ENCODE assay signal across 13 mouse cellular contexts in the genomic region with DNA sequence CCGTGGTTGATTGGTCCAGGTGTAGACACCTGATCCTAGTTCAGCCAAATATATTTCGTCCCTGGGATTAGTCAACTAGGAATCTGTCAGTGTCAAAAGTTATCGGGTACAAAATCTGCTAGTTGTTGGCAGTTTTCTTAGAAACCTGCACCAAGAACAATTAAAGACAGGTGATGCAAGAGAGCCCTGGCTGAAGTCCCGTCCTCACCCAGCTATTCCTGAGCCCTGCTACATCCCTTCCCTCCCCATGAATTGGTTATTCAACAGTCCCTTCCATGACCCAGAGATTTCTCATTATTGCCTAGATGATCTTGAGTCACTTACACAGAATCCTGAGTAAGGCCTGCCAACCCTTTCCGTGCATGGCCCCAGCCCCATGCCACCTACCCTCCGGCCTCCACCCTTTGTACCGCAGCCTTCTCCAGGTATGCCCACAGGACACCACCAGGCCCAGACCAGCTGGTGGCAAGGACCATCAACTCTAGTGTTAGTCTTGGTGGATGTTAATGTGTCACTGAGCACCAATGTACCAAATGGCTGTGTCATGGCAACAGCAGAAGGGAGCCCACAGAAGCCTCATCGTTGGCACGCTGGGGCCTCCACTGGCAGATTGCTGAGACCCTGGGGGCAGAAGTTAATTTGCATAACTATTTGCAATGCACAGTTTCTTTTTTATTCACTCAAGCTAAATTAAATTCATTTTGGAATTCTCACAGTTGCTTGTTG. TPM values are rescaled to one million over a fixed set of nuclear protein-coding genes. Genes with fewer than 3 reads are reported as not detected.
DNase-seq lines count a peak whose midpoint lies in the region; ATAC-seq lines count a peak whose summit lies in the region.
"Had no signal": no experiment of that assay in that cellular context is flagged by ENCODE, and none has a peak within 500 bp of the region (broad histone marks: within the 10 kb centered on the region; RNA-seq: fewer than 3 reads in every experiment).

No protein-coding gene starts in this region.

- 0 out of 2 replicates have a peak, but pooled peaks cover 5% of the 10 kb centered on the region for H3K4me1 ChIP-seq in forebrain, embryonic 12.5 days
- peaks cover 20% of the 10 kb centered on the region; the same call in 1 of the 2 replicates for H3K4me1 ChIP-seq in hindbrain, embryonic 14.5 days (replicated peaks; ENCODE audit: control insufficient read depth, insufficient read depth, low read length)
- H3K4me1 ChIP-seq in midbrain, embryonic 15.5 days = peaks cover 14% of the 10 kb centered on the region
- 0 out of 2 replicates have a peak, but pooled peaks cover under 1% of the 10 kb centered on the region for H3K4me1 ChIP-seq in intestine, embryonic 15.5 days (replicated peaks)

- intact Hi-C loops in left cerebral cortex, postnatal 4 days (cut with DNase I) = no loop called here

- no peak overlapping the region for H3K27ac ChIP-seq in forebrain, embryonic 12.5 days
- H3K27ac ChIP-seq in hindbrain, embryonic 14.5 days = peak overlapping the region; percentile 53
- peak overlapping the region; percentile 59 for H3K27ac ChIP-seq in midbrain, embryonic 15.5 days
- no peak overlapping the region for H3K27ac ChIP-seq in intestine, embryonic 15.5 days
- H3K27ac ChIP-seq: limb, embryonic 13.5 days had no signal

- H3K9ac ChIP-seq in forebrain, embryonic 12.5 days = no peak overlapping the region
- no peak overlapping the region for H3K9ac ChIP-seq in hindbrain, embryonic 14.5 days
- H3K9ac ChIP-seq in midbrain, embryonic 15.5 days = no peak overlapping the region
- no peak overlapping the region for H3K9ac ChIP-seq in intestine, embryonic 15.5 days
- H3K9ac ChIP-seq: limb, embryonic 13.5 days had no signal

- H3K27me3 ChIP-seq in forebrain, embryonic 12.5 days = 0 out of 2 replicates have a peak, but pooled peaks cover 7% of the 10 kb centered on the region
- H3K27me3 ChIP-seq in hindbrain, embryonic 14.5 days (ENCODE audit: control insufficient read depth, insufficient read depth, low read length) = no peaks in the 10 kb centered on the region
- no peaks in the 10 kb centered on the region for H3K27me3 ChIP-seq in midbrain, embryonic 15.5 days (replicated peaks)
- no peaks in the 10 kb centered on the region for H3K27me3 ChIP-seq in intestine, embryonic 15.5 days (replicated peaks)
- H3K27me3 ChIP-seq: limb, embryonic 13.5 days had no signal

- no peaks in the 10 kb centered on the region for H3K36me3 ChIP-seq in forebrain, embryonic 12.5 days (replicated peaks)
- H3K36me3 ChIP-seq in hindbrain, embryonic 14.5 days (replicated peaks; ENCODE audit: control insufficient read depth, insufficient read depth) = no peaks in the 10 kb centered on the region
- no peaks in the 10 kb centered on the region for H3K36me3 ChIP-seq in midbrain, embryonic 15.5 days (replicated peaks)
- no peaks in the 10 kb centered on the region for H3K36me3 ChIP-seq in intestine, embryonic 15.5 days
- H3K36me3 ChIP-seq: limb, embryonic 13.5 days had no signal

- peaks cover 3% of the 10 kb centered on the region; the same call in 1 of the 2 replicates for H3K9me3 ChIP-seq in forebrain, embryonic 12.5 days
- 0 out of 2 replicates have a peak, but pooled peaks cover 5% of the 10 kb centered on the region for H3K9me3 ChIP-seq in hindbrain, embryonic 14.5 days (ENCODE audit: control insufficient read depth, low read length)
- H3K9me3 ChIP-seq in midbrain, embryonic 15.5 days = no peaks in the 10 kb centered on the region
- H3K9me3 ChIP-seq in intestine, embryonic 15.5 days = no peaks in the 10 kb centered on the region

- 84% methylated on average over 9 of the region's 9 CpGs for WGBS in forebrain, embryonic 12.5 days
- WGBS in hindbrain, embryonic 14.5 days = 57% methylated on average over 9 of the region's 9 CpGs
- WGBS in midbrain, embryonic 15.5 days = 74% methylated on average over 9 of the region's 9 CpGs
- 94% methylated on average over 9 of the region's 9 CpGs for WGBS in intestine, embryonic 15.5 days

- H3K4me2 ChIP-seq in forebrain, embryonic 12.5 days = no peak overlapping the region
- H3K4me2 ChIP-seq in hindbrain, embryonic 14.5 days (replicated peaks) = no peak overlapping the region
- no peak overlapping the region for H3K4me2 ChIP-seq in midbrain, embryonic 15.5 days
- H3K4me2 ChIP-seq in intestine, embryonic 15.5 days (replicated peaks) = no peak overlapping the region
- H3K4me2 ChIP-seq: limb, embryonic 13.5 days had no signal

- ATAC-seq in forebrain, embryonic 12.5 days (ENCODE audit: low FRiP score) = 0 out of 2 replicates have a peak, but pooled peaks have one; percentile 11
- ATAC-seq in hindbrain, embryonic 14.5 days (ENCODE audit: low FRiP score) = peak; percentile 73
- peak; percentile 58; the same call in 1 of the 2 replicates for ATAC-seq in midbrain, embryonic 15.5 days (replicated peaks)
- no peak for ATAC-seq in intestine, embryonic 15.5 days

- H3K4me3 ChIP-seq in forebrain, embryonic 12.5 days (replicated peaks) = no peak overlapping the region
- no peak overlapping the region for H3K4me3 ChIP-seq in hindbrain, embryonic 14.5 days (replicated peaks; ENCODE audit: low read length)
- H3K4me3 ChIP-seq in midbrain, embryonic 15.5 days = no peak overlapping the region
- no peak overlapping the region for H3K4me3 ChIP-seq in intestine, embryonic 15.5 days (replicated peaks)
- H3K4me3 ChIP-seq: erythroblast, embryonic 14.5 days; limb, embryonic 13.5 days had no signal

- DNase-seq in left cerebral cortex, postnatal 4 days = peak; percentile 85
- no peak for DNase-seq in left cerebral cortex, adult 8-10 months (ENCODE audit: low spot score in 2 of 2)
- DNase-seq in hindbrain, embryonic 14.5 days (ENCODE audit: low spot score) = peak; percentile 69
- no peak for DNase-seq in adrenal gland, adult 8-10 months
- DNase-seq: gastrocnemius, postnatal 36 days; heart, postnatal 36 days; kidney, postnatal 25 days had no signal

RNA-seq across cellular contexts. Expression of a gene that starts 33.5 kb away (rescaled TPM):
- total RNA-seq in left cerebral cortex, postnatal 4 days (2021) = 100 to 1,000 TPM in 1 of 2 experiments, 10 to 100 TPM in 1; 96.4 to 101 TPM
- total RNA-seq in left cerebral cortex, adult 8-10 months (2022) = 10 to 100 TPM; 16.1 to 19.9 (median 18.7) TPM
- 27.8 and 29.0 TPM in 2 replicates for polyA plus RNA-seq in forebrain, embryonic 12.5 days (2016; fragmentation: Nextera tagmentation; extraction: Ambion mirVana)
- polyA plus RNA-seq in hindbrain, embryonic 14.5 days (2014; fragmentation: Nextera tagmentation; extraction: Ambion mirVana) = 48.8 and 51.7 TPM in 2 replicates
- 99.0 and 104 TPM in 2 replicates for polyA plus RNA-seq in midbrain, embryonic 15.5 days (2015; fragmentation: Nextera tagmentation; extraction: Ambion mirVana)
- 10 to 100 TPM in 2 of 4 experiments, 1 to 10 TPM in 2; 4.5 to 11.8 (median 8.2) TPM for total RNA-seq in adrenal gland, adult 8-10 months (2022)
- polyA plus RNA-seq in intestine, embryonic 15.5 days (2015; fragmentation: Nextera tagmentation; extraction: Ambion mirVana) = 21.3 and 22.4 TPM in 2 replicates

RNA-seq across cellular contexts. Expression of a gene that starts 55.6 kb away (rescaled TPM):
- total RNA-seq in left cerebral cortex, postnatal 4 days (2021) = under 1 TPM in 1 of 2 experiments, not detected in 1; 0.44 TPM
- total RNA-seq in left cerebral cortex, adult 8-10 months (2022) = under 1 TPM in 1 of 4 experiments, not detected in 3; 0.65 TPM
- not detected in 2 replicates for polyA plus RNA-seq in forebrain, embryonic 12.5 days (2016; fragmentation: Nextera tagmentation; extraction: Ambion mirVana)
- not detected in 2 replicates for polyA plus RNA-seq in hindbrain, embryonic 14.5 days (2014; fragmentation: Nextera tagmentation; extraction: Ambion mirVana)
- 0.26 TPM in 1 of 2 replicates, not detected in the other for polyA plus RNA-seq in midbrain, embryonic 15.5 days (2015; fragmentation: Nextera tagmentation; extraction: Ambion mirVana)
- total RNA-seq in adrenal gland, adult 8-10 months (2022) = 1 to 10 TPM in 2 of 4 experiments, under 1 TPM in 2; 0.64 to 1.7 (median 0.99) TPM
- 0.20 and 0.34 TPM in 2 replicates for polyA plus RNA-seq in intestine, embryonic 15.5 days (2015; fragmentation: Nextera tagmentation; extraction: Ambion mirVana)
- polyA plus RNA-seq: erythroblast, embryonic 14.5 days; limb, embryonic 13.5 days; stomach, embryonic 14.5 days had no signal

Comparison
In these comparisons a context has a peak if more than half of its experiments do, and no peak if none do; other contexts are left out.
1. DNase-seq: peak in left cerebral cortex, postnatal 4 days (single experiment) and hindbrain, embryonic 14.5 days (single experiment); none in left cerebral cortex, adult 8-10 months (0 of 2) and adrenal gland, adult 8-10 months (single experiment).
2. H3K27ac ChIP-seq: peak in hindbrain, embryonic 14.5 days (single experiment) and midbrain, embryonic 15.5 days (single experiment); none in forebrain, embryonic 12.5 days (single experiment) and intestine, embryonic 15.5 days (single experiment).